Mouse (Mus musculus): ENCODE measurements around the gene Dgkh.
"Not testable (repeated sequence)": the region's sequence is repeated elsewhere in the genome, so short reads cannot be mapped to it uniquely, and the experiment has no call there.

Dgkh gene

GRCm38 (mm10) chr14:78632747-78633146, 99.8 kb downstream of the Dgkh start:
- DNase-seq (ENCODE audit: low read depth, low spot score), result no peak

DNA sequence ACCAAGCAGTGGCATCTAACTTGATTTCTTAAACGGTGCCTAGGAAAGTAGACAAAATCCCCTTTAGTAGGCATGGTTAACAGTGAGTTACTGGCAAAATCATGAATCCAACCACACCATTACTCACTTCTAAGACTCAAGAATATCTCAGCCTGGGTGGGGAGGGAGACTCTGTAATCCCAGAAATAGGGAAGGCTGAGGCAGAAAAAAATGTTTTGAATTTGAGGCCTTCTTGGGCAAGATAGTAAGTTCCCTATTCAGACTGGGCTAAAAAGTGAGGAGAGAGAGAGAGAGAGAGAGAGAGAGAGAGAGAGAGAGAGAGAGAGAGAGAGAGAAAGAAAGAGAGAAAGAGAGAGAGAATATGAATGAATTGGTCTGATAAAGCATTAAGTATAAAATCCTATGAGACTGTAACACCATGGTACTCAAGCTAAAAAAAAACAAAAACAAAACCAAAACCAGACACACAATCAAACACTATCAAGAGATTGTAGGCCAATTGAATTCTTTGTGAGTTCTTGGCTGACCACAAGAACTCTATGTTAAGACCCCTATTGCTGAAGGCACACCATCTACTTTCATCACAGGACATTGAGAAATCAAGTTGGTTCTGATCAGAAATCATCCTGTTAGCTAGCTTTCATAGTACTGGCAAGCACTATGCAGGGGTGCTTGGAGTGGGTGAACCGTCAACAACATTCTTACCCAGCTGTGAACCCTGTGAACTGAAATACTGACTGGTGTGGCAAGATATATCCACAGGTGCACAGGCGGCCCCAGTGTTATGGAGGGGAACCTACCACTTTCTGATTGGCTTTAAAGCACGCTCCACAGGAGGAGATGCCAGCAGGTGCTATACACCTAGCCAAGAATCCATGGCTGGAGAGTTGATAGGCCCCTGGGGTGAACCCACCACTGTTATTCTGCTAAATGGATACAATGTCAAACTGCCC, 101.4 kb downstream of the Dgkh start:
- DNase-seq (ENCODE audit: low read depth, low spot score), result no peak

DNA sequence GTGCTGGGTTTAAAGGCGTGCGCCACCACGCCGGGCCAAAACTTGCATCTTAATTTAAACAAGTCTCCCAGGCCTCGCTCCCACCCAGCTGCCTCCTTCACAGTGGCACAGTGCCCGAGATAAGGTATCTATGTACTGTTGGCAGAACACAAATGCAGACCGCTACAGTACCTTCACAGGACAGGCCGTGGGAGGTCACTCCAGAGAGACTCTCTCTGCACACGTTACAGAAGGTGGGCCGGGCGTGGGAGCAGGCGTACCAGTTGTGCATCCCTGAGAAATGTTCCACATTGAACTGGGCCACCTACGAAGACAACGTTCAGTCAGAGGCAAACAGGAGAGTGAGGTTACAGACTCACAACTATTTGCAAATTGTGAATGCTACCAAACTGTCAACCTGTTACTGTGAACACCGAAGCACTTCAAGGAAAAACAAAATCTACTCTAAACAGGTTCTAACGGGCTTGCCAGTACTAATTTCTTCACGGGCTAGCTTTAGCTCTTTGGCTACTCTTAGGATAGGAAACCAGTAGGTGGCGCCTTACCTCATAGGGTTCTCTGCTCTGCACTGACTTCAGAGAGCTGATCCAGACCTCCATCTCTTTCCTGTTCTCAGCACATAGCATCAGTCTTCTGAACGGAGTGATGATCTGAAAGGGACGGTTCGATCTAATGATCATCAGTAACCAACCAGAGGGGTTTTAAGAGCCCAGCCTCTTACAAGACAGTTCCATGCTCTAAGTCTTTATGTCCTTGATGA, 104.9 kb downstream of the Dgkh start:
- no peak for DNase-seq (ENCODE audit: low read depth, low spot score)

DNA sequence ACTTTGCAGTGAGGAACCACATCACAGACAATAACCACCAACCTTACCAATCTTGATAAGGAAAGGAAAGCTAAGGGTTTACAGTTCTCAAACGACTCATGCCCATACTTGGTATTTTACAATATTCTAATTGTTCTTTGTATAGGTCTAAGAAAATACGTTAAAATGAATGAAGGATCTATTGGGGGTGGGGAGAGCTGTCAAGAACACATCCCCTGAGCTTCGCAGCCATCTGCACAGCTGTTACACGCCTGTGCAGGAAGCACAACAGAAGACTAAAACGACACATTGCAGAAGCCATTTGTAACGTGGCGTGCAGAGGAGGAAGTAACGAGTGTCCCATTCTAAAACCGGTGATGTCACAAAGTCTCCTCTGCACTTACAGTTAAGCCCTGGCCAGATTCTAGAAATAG, 113.7 kb downstream of the Dgkh start:
- DNase-seq (ENCODE audit: low read depth, low spot score), result no peak

- DNase-seq (ENCODE audit: low read depth, low spot score), result no peak
Measured at GRCm38 (mm10) chr14:78613569-78613968, 119.0 kb downstream of the Dgkh start.

DNA sequence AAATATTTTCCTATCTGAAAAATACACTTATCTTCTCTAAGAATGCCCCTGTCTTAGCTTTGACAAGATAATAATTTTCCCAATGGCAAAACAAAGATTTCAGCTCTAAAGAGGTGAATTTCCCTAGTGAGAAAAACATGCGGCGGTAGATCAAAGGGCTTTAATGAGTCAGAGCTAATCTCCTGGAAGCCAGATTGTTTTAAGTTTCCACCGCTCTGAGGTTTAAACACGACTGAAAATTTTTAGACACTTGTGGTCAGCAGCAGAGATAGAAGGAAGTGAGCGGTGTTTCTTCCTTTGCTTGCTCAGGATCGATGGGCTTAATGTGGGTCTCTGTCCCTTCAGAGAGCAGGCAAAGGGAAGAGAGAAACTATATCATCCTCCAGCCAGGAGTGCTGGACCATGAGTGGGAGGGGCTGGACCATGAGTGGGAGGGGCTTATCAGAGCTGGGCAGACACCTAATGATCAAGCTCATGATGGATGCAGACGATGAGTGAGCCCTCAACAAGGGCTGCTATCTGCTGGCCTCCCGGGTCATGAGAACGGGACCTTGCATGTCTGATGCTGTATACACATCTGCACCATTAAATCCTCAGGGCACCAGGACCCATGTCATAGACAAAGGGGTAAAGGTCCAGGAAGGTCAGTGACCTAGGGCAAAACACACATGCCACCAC, 120.3 kb downstream of the Dgkh start:
- DNase-seq (ENCODE audit: low read depth, low spot score), result no peak

GRCm38 (mm10) chr14:78594916-78595315, 137.7 kb downstream of the Dgkh start:
- DNase-seq (ENCODE audit: low read depth, low spot score), result no peak

DNA sequence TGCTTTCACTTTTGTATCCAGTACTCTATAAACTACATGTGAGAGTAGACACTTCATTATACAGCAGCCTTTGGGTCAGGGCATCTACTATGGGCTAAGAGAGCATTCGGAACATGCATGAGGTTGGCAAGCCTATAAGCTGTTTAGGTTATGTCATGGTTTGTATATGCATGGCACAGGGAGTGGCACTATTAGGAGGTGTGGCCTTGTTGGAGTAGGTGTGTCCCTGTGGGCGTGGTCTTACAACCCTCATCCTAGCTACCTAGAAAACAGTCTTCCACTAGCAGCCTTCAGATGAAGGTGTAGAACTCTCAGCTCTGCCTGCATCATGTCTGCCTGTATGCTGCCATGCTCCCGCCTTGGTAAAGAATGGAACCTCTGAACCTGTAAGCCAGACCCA, 139.6 kb downstream of the Dgkh start:
- peak; percentile 6 for DNase-seq (ENCODE audit: low read depth, low spot score)

DNA sequence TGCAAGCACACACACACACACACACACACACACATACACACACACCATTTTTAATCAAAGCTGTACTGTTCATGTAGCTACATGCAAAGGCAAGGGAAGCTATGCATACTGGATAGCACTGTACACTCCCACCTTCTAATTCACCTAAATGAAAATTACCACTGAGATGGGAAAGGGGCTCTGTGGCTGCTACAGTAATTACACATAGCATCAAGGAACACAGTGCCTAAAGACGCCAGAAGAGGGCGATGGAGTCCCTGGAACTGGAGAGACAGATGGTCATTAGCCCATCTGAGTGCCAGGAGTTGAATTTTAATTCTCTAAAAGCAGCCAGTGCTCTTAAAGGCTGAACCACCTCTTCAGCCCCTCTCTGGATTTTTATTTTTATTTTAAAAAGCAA, 142.2 kb downstream of the Dgkh start:
- DNase-seq (ENCODE audit: low read depth, low spot score), result no peak

DNA sequence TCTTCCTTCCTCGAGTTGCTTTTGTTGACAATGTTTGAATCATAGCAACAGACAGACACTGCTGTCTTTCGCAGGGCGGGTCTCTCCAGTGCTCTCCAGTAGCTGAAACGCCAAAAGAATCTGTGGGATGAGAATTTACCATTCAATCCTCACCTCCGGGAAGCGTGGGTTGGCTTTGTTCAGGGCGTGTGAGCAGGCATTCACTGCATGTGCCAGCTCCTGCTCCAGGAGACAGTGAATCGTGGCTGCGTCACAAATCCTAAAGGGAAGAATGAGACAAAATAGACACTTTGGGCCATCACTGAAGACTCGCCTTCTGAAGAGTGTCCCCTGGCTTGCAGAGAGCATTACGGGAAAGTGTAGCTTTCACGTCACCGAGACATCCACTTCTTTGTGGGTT, 148.4 kb downstream of the Dgkh start:
- no peak for DNase-seq (ENCODE audit: low read depth, low spot score)

- DNase-seq (ENCODE audit: low read depth, low spot score), result peak; percentile 58
Measured at GRCm38 (mm10) chr14:78583168-78583567, 149.4 kb downstream of the Dgkh start.

DNA sequence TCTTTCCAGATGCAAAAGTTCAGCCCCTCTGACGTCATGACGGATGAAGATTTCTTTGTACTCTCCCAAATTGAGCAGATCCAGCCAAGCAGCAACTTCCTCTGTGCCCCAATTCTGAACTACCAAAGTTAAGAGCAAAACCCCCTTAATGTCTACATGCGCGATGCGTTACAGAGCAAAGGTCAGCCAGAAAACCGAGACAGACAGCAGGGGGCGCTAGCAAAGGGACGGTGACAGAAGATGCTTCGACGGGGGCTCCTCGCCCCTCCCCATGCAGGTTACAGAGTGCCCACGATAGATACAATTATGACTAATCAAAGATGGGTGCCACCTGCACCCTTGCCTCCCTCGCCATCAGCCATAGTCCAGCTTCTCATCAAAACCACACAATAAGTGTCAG, 156.7 kb downstream of the Dgkh start:
- DNase-seq (ENCODE audit: low read depth, low spot score), result no peak

DNA sequence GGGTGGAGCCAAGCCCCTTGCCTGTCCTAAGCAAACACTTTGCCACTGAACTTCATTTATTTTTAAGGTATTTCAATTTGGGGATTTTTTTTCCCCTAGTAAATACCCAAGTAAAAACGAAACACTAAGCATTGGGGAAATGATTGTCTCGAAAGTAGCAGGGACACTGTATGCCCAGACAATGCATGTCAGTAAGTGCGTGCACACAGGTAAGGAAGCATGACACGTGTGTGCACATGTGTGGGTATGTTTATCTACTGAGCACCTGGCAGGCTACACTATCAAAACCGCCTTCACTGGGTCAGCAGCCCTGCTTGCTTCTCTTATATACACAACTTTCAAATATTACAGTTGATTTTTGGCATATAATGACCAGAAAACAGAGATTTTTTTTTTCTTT, 164.2 kb downstream of the Dgkh start:
- DNase-seq (ENCODE audit: low read depth, low spot score), result no peak

DNA sequence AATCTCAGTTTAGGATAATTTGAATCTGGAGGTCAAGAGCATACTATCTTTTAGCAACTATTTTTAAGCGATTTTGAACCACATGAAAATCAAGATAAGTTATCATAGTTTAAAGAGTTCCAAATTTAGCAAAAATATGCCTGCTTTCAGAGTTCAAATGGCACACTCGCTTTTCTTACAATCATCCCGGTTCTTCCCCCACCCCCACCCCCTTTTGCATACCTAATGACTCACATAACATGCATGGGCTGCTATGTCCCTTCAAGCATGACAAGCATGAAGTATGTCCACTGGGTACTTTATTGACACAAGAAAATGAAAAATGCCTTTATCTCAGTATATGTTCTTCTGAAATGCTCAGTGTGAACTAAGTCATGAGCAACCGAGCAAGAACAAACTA, 166.1 kb downstream of the Dgkh start:
- no peak for DNase-seq (ENCODE audit: low read depth, low spot score)

DNA sequence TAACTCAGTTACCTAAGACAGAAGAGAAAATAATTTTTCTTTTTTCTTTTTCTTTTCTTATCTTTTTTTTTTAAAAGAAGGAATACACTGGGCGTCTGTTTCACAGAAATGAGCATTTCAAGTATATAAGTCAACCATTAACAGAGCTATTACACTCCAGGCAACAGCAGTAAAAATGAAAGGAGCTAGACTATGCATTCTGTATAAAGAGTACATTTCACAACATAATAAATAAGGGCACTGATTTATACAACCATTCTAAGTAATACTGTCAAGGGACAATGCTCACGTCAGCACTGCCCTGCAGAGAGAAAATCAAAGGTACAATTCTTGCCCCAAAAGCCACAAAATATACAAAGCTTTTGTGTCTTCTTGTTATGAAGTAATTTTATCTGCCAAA, 168.3 kb downstream of the Dgkh start:
- no peak for DNase-seq (ENCODE audit: low read depth, low spot score)

GRCm38 (mm10) chr14:78563211-78563610, 169.4 kb downstream of the Dgkh start:
- no peak for DNase-seq (ENCODE audit: low read depth, low spot score)

DNA sequence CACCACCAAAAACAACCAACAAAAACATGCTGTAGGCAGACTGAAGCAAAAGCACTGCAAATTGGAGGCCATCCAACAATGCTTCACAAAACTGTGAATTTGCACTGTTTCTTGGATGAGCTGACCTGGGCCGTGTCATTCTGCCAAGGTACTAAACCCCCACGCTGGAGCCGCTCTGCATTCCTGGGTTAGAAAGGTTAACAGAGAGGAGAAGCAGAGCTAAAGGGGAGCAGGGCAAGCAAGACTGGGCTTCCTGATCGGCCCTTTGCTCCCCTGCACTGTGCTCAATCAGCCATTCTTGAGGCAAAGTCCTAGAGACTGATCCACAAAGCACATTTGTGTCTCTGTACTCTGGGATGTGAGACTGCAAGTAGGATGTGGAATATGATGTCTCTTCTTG, 170.5 kb downstream of the Dgkh start:
- DNase-seq (ENCODE audit: low read depth, low spot score), result no peak

DNA sequence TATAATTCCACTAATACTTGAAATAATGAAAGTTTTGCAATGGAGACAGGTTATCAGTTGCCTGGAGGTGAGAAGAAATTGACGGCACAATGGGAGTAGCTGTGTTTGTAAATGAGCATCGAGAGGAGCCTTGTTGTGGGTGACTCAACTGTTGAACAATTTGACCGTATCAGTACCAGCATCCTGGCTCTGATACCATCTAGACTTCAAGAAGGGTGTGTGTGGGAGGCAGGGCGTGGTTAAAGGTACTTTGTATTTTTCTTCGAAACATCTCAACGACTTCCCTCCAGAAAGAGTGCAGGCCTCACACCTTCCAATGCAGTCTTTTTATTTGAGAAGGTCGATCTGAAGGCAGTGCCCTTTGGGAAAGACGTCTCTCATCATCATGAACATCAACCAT, 173.5 kb downstream of the Dgkh start:
- DNase-seq (ENCODE audit: low read depth, low spot score), result no peak

DNA sequence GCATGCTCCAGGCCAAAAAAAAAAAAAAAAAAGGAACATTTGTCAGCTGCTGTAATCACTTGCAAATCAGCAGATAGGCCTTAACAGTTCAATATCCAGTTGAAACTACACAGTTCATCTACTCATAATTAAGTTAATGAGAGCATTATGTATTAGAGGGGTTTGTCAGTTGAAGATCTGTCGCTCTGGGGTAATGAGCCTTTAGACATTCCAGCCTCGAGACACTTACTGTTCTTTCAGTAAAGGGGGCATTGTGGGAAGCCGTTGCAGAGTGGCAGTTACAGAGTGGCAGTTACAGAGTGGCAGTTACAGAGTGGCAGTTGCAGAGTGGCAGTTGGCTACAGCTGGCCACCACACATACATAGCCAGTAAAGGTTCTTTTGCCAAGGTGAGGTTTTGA, 177.7 kb downstream of the Dgkh start:
- DNase-seq (ENCODE audit: low read depth, low spot score), result not testable (repeated sequence)

GRCm38 (mm10) chr14:78553661-78554060, 178.9 kb downstream of the Dgkh start:
- DNase-seq (ENCODE audit: low read depth, low spot score), result no peak

DNA sequence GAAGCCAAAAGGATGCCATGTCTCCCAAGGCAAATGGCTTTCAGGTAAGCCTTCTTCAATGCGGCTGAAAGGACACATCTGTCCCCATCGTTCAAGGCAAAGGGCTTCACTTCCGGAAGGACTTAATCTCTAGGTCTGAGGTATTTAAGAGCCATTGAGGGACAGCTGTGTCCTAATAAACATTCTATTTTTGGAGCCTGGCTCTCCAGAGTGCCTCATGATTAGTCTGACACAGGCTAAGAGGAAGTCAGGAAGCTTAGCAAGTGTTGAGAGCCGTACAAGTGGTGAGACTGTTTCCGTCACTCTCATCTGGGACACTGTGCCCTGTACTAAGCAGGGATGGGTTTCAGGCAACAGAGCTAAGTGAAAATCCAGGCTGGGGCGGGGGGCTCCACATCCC, 183.8 kb downstream of the Dgkh start:
- no peak for DNase-seq (ENCODE audit: low read depth, low spot score)

DNA sequence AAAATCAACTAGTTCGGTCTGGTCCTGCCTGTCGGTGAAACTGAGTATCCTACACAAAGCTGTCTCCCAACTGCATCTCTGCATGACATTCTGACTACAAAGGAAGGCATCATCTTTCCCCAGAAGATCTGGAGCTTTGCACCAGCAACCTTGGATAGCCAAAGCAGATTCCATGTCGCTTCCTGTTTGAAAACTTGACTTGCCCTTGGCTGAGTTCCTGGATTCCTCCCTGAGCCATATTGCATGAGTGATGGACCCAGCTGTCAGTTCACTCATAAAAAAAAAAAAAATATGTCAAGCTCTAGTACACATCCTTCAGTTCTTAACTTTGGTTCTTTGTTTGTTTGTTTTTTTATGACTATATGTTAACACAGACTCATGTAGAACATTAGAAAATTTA, 191.3 kb downstream of the Dgkh start:
- no peak for DNase-seq (ENCODE audit: low read depth, low spot score)
